Mouse (Mus musculus) small intestine, adult 2 months (tissue): ENCODE results near the gene Ric8b. TPM values are rescaled to one million over a fixed set of nuclear protein-coding genes. Genes with fewer than 3 reads are reported as not detected.

Source experiments
- H3K27ac ChIP-seq: fragments of 200-500 bp; 2 replicates; pipeline ENCODE4 v1.5.1; 2012; ENCODE audit warnings: low read depth, low read length, control low read depth, inconsistent platforms; ENCODE audit not compliant: insufficient read depth
- H3K27me3 ChIP-seq: fragments of 200-500 bp; 2 replicates; pipeline ENCODE4 v1.6.1; 2012; ENCODE audit warnings: mild to moderate bottlenecking, moderate library complexity, low read length, inconsistent platforms; ENCODE audit not compliant: control insufficient read depth, insufficient read depth
- H3K36me3 ChIP-seq: fragments of 200-500 bp; 2 replicates; pipeline ENCODE4 v1.6.1; 2012; ENCODE audit warnings: mild to moderate bottlenecking, low read length, control low read depth, inconsistent platforms; ENCODE audit not compliant: control insufficient read depth, insufficient read depth
- H3K4me1 ChIP-seq: fragments of 200-500 bp; 2 replicates; pipeline ENCODE4 v1.6.1; 2012; ENCODE audit warnings: low read length, inconsistent platforms, mixed read lengths; ENCODE audit not compliant: control insufficient read depth, insufficient read depth, insufficient read length
- H3K4me3 ChIP-seq: fragments of 200-500 bp; 2 replicates; pipeline ENCODE4 v1.5.1; 2012; ENCODE audit warnings: low read depth, mild to moderate bottlenecking, control low read depth, inconsistent platforms, low read length, moderate library complexity
- CTCF ChIP-seq: fragments of 200-500 bp; IDR thresholded peaks from 2 replicates; pipeline ENCODE4 v1.5.1; 2012; ENCODE audit warnings: low read depth, mild to moderate bottlenecking, control low read depth, inconsistent platforms, low read length, moderate library complexity, mixed read lengths; ENCODE audit not compliant: insufficient replicate concordance, insufficient read length; ENCODE audit errors: extremely low read depth
- POLR2A ChIP-seq: fragments of 200-500 bp; IDR thresholded peaks from 2 replicates; pipeline ENCODE4 v1.6.1; 2012; ENCODE audit warnings: low read depth, mild to moderate bottlenecking, control low read depth, inconsistent platforms, low read length, moderate library complexity
- WGBS: fragments of 180-500 bp; shearing (Covaris S2); methylation state at CpG from one replicate; pipeline ENCODE4 v1.1.7; 2018; 5-methylcytosine and 5-hydroxymethylcytosine counted together
- polyA plus RNA-seq: library from polyadenylated mRNA; depleted of rRNA; stranded (reverse); fragments of >200 nt; gene quantifications from 2 replicates; pipeline ENCODE4 v1.2.3, GENCODE M21; 2012

Ric8b gene
- polyA plus RNA-seq, 1 experiment, result 4.2 TPM

DNA sequence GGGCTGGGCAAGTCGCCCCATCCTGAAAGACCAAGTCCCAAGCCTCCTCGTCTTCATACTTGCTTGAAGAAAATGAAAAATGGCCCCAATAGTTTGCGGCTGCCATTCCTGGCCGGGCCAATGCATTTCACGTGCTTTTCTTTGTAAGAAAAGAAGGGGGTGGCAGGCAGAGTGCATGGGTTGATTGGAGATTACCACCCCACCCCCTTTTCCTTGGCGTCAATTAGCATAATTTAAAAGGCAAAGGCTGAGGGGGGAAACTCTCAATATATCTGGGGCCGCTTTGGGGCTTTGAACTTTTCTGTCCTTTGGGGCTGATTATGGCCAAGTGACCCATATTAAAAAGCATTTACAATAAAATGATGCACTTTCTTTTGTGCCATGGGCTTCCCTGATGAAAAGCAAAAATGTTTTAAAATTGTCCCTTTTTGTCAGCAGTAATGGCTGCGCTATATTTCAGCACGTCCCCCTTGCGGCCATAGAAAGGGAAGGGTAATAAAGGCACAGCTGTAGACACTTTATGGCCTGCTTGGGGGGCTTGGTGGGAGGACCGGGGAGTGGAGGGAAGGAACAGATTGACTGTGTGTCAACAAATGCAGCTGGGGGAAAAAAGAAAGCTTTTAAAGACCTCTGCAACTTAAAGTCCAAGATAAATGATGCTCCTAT, 105.4 kb downstream of the Ric8b start:
- WGBS, result 61% methylated on average over 11 of the region's 11 CpGs
- Histone ChIP-seq H3K4me1 (no peaks in the 10 kb centered on the region), H3K27ac (no peak overlapping the region), H3K36me3 (no peaks in the 10 kb centered on the region), H3K4me3 (no peak overlapping the region), H3K27me3 (no peaks in the 10 kb centered on the region)
- TF ChIP-seq CTCF (no peak), POLR2A (no peak)

DNA sequence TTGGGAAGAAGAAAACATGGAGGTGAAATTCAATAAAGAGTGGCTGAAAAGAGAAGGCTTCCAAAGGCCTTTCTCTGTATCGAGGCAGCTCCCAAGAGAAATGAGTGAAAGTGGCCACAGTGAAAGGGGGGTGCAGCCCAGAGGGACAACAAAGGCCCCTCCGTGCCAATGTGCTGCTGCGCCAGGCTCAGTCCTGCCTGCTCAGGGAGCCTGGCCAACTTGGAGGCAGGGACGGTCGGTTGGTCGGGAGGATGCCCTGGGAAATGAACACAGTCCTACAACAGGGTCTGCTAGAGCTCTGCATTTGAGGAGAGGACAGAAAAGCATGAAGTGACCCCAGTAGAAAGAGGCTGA, 105.9 kb downstream of the Ric8b start:
- WGBS, result 58% methylated on average over 6 of the region's 6 CpGs
- TF ChIP-seq CTCF (no peak), POLR2A (no peak)

DNA sequence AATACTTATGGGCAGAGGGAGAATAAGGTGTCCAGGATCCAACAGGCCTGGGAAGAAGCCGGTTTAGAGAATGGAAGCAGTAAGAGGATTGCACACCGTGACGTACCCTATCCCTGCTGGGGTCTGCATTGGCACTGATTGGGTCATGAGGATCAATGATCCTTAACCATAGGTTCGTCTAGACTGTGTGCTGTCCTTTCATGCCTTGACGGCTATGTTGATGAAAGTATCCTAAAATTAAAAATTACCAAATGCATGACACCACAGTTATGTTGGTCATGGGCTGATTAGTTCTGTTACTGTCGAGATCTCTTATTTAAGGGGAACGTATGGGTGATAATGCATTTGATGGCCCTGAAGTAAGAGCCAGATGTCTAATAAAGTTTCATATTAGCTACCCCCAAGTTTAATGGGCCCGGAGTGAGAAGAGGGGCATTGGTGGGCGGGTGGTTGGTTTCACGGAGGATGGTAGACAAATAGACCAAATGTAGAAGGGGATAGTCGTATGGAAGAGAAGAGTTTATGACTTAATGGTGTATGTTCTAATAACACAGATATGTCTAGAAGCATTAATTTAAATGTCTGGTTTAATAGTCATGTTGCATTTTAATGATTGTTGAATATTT, 108.5 kb downstream of the Ric8b start:
- H3K36me3 ChIP-seq, result no peaks in the 10 kb centered on the region
- TF ChIP-seq CTCF (no peak), POLR2A (no peak)
- no peaks in the 10 kb centered on the region for H3K4me1 ChIP-seq
- H3K27me3 ChIP-seq, result no peaks in the 10 kb centered on the region
- no peak overlapping the region for H3K27ac ChIP-seq
- no peak overlapping the region for H3K4me3 ChIP-seq
- 89% methylated on average over 11 of the region's 11 CpGs for WGBS

More for the DNA sequence above, 105.9 kb downstream of the Ric8b start:
- no peaks in the 10 kb centered on the region for H3K4me1 ChIP-seq
- no peak overlapping the region for H3K4me3 ChIP-seq
- H3K36me3 ChIP-seq, result no peaks in the 10 kb centered on the region
- no peaks in the 10 kb centered on the region for H3K27me3 ChIP-seq
- H3K27ac ChIP-seq, result no peak overlapping the region

- no peak for TF ChIP-seq POLR2A
- TF ChIP-seq CTCF, result no peak
- no peaks in the 10 kb centered on the region for H3K36me3 ChIP-seq
- H3K4me1 ChIP-seq, result no peaks in the 10 kb centered on the region
- 70% methylated on average over 10 of the region's 10 CpGs for WGBS
- H3K27ac ChIP-seq, result no peak overlapping the region
- no peaks in the 10 kb centered on the region for H3K27me3 ChIP-seq
- no peak overlapping the region for H3K4me3 ChIP-seq
Observed at GRCm38 (mm10) chr10:85027619-85028175, 110.3 kb downstream of the Ric8b start.

GRCm38 (mm10) chr10:85035131-85035725, 117.8 kb downstream of the Ric8b start:
- 22% methylated on average over 8 of the region's 8 CpGs for WGBS
- H3K36me3 ChIP-seq, result no peaks in the 10 kb centered on the region
- H3K4me3 ChIP-seq, result no peak overlapping the region
- H3K27ac ChIP-seq, result no peak overlapping the region
- no peaks in the 10 kb centered on the region for H3K27me3 ChIP-seq
- TF ChIP-seq CTCF (no peak), POLR2A (no peak)
- no peaks in the 10 kb centered on the region for H3K4me1 ChIP-seq

GRCm38 (mm10) chr10:85038147-85038546, 120.7 kb downstream of the Ric8b start:
- H3K36me3 ChIP-seq, result no peaks in the 10 kb centered on the region
- H3K4me3 ChIP-seq, result no peak overlapping the region
- H3K27me3 ChIP-seq, result no peaks in the 10 kb centered on the region
- WGBS, result 74% methylated on average over 10 of the region's 10 CpGs
- no peak overlapping the region for H3K27ac ChIP-seq
- H3K4me1 ChIP-seq, result no peaks in the 10 kb centered on the region
- TF ChIP-seq POLR2A (no peak), CTCF (no peak)

GRCm38 (mm10) chr10:85038852-85039251, 121.4 kb downstream of the Ric8b start:
- WGBS, result 86% methylated on average over 5 of the region's 5 CpGs
- TF ChIP-seq CTCF, result no peak
- no peak for TF ChIP-seq POLR2A
- H3K4me1 ChIP-seq, result no peaks in the 10 kb centered on the region

More at GRCm38 (mm10) chr10:85038852-85039251, 121.4 kb downstream of the Ric8b start:
- Histone ChIP-seq H3K36me3 (no peaks in the 10 kb centered on the region), H3K4me3 (no peak overlapping the region), H3K27ac (no peak overlapping the region), H3K27me3 (no peaks in the 10 kb centered on the region)
